Mouse (Mus musculus) monocyte, adult 2 months (primary cell): ENCODE results near the gene Naa50.

ENCODE experiments used
- DNase-seq, 2 experiments: peaks; one replicate each; pipeline ENCODE4 v3.0.0; 2022; ENCODE audit warnings: low spot score in 2 of 2, low read depth in 1 of 2

Naa50 gene

GRCm38 (mm10) chr16:44139536-44140185 lies at the start of gene Naa50, which contains the start of gene Atp6v1a:
TSS of gene Naa50 (plus strand) at chr16:44139830.
TSS of gene Atp6v1a (minus strand) at chr16:44139705.
- peak; percentile 77 to 83 for DNase-seq

DNA sequence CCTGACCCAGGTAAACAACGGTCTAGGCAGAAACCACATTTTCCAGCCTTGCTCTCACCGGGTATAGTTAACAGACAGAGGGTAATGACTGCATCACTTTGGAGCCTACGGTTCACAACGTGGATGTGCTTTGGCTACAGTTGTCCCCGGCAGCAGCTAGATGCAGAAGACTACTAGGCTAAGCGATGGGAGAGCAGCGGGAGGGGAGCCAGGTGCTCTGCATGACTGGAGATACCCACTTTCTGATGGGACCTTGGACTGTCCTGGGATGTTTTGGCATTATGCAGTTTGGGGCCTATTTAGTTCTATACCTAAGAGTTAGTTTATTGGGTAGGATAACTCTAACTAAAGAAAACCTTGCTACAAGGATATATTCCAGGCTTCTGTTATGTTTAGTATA lies 40.3 kb upstream of the Naa50 start:
- no peak for DNase-seq

DNA sequence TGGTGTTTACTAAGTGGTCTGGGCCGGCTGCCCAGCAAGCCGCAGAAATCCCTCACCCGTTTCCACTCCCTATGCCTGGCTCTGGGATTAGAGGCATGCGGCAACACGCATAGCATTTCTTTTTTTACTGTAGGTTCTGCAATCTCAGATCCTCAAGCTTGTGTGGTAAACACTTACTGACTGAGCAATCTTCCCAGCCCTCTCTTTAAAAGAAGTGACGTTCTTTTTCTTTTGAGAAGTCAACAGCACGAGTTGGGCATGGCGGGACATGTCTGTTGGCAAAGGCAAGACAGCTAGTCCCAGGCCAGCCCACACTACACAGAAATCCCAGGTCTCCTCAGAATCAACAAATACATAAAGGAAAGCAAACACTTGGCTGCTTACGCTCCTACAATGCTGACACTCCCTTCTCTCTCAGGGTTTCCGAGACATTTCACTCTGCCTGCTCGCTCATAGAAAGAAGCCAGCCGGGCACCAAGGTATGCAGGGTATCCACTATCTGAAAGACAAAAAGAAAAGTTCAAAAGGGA lies 38.4 kb upstream of the Naa50 start:
- no peak for DNase-seq

DNA sequence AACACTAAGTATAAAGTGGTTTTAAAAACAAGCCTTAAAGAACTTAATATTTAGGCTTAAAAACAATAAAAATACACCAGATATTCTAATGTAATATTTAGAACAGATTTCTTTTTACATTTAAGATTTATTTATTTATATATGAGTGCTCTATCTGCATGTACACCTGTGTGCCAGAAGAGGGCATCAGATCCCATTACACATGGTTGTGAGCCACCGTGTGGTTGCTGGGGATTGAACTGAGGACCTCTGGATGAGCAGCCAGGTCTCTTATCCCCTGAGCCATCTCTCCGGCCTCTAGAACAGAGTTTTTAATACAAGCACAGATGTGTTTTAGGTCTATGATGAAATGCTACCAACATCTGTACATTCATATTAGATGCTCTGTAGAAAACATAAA lies 36.7 kb upstream of the Naa50 start:
- no peak for DNase-seq

DNA sequence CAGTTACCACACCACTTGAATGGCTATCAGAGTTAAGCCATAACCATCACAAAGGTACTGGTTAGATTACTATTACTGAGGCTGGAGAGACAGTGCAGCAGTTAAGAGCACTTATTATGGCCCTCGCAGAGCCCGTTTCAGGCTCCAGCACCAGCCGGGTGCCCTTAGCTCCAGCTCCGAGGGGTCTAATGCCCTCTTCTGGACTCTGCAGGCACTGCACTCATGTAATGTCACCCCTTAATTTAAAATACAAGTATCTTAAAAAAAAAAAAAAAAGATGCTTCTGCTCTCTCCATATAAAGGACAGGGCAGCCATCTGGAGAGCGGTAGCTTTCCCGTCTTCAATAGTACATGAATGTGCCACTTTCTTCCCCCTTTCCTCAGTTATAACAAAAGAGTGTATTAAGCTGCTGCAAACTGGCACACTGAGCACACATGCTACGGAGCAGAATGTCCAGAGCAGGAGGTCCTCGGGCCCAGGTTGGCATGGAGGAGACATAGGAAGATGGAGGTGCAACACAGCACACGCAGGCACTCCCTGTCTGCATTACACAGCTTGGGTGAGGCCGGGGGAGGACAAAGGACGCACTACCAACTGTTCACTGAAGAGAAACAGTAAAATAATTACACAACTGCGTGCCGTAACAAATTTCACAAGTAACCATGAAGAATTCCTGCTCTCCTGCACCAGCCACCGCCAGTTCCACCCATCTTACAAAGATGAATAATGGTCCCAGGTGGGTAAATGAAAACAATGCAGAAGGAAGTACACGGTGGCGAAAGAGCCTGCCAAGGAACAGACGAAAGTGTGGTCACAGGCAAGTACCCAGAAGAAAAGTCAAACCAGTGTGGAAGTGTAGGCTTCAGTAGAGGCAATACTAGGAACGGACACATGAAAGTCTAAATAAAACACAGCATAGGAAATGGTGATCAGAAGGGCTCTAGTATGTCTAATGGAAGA lies 35.5 kb upstream of the Naa50 start:
- no peak for DNase-seq

DNA sequence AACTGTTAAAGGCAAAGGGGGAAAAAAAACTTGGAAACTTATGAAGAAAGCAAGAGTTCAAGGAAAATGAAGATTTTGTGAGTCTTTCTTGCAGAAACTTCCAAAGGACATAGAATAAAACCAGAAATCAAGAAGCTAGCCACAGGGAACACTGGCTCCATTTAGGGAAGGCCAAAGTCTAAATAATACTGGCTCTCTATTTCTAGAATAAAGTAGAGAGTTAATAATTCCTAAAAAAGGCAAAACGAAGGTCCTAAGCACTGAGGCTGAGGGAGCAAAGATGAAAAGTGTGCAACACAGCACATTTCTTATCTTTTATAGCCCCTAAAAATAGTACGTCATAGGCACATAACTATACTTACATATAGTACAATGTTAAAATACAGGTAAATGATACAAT lies 34.4 kb upstream of the Naa50 start:
- no peak for DNase-seq

- DNase-seq, result no peak
Measured at GRCm38 (mm10) chr16:44109002-44109401, 30.6 kb upstream of the Naa50 start.

- DNase-seq, result no peak
Measured at GRCm38 (mm10) chr16:44119753-44120501, 19.7 kb upstream of the Naa50 start.

DNA sequence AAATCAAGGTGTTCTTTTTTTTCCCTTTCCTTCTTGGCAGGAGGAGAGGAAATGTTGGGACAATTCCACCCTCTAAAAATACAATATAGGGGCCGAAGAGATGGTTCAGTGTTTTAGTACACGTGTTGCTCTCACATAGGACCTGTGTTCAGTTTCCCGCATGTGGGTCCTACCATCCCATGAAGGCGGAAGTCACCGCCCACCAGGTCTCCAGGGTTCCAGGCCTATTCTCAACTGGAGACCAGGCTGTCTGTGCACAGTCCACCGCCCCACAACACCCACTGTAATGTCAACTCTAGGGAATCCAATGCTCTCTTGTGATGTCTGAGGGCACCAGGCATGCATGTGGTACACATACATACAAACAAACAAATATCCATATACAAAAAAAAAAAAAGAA lies 17.5 kb upstream of the Naa50 start:
- no peak for DNase-seq

DNA sequence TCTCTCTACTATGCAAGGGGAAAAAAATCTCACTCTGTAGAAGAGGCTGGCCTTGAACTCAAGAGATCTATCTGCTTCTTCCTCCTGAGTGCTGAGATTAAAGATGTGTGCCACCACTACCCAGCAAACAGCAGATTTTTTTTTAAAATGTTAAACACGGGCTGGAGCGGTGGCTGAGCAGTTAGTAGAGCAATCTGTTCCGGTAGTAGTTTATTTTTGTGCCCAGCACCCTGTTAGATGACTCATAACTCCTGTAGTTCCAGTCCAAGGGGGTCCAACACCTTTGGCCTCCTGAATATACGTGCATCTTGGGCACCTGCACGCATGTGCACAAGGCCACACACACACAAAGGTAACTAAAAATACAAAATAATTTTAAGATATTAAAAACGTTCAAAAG lies 17.1 kb upstream of the Naa50 start:
- no peak for DNase-seq

- DNase-seq, result no peak
Measured at GRCm38 (mm10) chr16:44122982-44123725, 16.5 kb upstream of the Naa50 start.

DNA sequence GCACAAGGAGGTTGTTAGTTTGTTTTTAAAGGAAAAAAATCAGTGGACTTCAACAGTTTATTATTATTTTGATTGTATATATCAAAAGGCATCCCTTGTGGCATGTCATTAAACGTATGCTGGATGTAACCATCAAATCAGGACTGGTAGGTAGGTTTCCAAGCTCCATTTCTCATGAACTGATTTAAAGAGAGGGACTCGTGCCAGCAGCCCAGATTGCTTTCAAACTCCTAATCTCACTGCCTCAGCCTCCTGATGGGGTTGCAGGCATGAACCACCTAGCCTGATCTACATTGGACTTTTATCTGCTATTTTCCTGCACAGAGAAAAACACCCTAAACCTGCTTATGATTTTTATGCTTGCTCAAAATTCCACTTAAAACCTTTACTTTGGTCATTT lies 15.8 kb upstream of the Naa50 start:
- no peak for DNase-seq

DNA sequence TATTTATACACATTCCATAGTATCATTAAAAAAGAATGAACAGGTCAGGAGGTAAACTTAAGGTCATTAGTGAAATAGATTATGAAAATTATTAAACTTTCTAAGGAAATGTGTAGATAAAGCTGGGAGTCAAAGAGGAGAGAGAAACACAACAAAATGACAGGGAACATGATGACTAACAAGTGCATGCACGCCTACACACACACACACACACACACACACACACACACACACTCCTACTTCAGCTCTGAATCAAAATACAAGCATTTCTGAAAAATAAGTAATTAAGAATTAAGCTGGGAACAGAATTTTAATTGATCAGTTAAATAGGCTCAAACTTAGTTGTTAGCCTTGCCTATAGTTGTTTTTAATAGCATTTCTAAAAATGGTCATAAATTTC lies 14.9 kb upstream of the Naa50 start:
- no peak for DNase-seq

DNA sequence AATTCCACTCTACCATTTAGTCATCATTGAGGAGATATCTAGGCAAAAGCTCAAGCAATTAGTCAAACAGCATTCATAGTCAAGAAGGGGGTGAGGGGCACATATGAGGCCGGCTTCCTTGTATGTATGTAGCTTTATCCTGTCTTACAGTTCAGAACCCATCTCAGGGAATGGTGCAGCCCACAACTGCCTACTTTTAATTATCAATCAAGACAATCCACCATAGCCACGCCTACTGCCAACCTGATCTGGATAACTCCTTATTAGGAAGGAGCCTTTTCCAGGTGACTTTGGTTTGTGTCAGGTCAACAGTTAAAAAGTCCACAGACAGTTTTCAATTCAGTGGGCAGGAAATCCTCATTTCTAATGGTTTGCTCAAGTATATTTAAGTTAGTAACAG lies 14.2 kb upstream of the Naa50 start:
- no peak for DNase-seq

DNA sequence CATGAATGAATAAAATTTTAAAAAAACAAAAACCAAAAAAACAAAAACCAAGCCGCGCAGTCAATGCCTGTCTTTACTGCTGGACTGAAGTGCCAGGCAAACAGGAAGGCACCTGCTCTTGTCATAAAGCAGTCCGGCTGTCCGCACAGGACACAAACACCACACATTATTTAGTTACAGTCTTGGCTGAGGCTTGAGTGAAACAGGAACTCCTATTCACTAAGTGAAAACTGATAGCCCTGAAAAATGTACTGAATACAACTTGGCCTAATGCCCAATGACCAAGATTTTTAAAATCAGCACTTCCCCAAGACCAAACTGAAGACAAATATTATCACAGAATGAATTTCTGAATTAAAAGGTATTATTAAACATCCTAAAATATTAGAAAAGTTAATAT lies 13.2 kb upstream of the Naa50 start:
- no peak for DNase-seq

GRCm38 (mm10) chr16:44132300-44132699 lies 7.3 kb upstream of the Naa50 start:
- DNase-seq, result no peak

- no peak for DNase-seq
Measured at GRCm38 (mm10) chr16:44133187-44133586, 6.4 kb upstream of the Naa50 start.

GRCm38 (mm10) chr16:44136511-44137021 lies 3.1 kb upstream of the Naa50 start:
- DNase-seq, result no peak

GRCm38 (mm10) chr16:44138377-44138978 lies 1.2 kb upstream of the Naa50 start:
- DNase-seq, result peak in 1 of 2 experiments; percentile 13

DNA sequence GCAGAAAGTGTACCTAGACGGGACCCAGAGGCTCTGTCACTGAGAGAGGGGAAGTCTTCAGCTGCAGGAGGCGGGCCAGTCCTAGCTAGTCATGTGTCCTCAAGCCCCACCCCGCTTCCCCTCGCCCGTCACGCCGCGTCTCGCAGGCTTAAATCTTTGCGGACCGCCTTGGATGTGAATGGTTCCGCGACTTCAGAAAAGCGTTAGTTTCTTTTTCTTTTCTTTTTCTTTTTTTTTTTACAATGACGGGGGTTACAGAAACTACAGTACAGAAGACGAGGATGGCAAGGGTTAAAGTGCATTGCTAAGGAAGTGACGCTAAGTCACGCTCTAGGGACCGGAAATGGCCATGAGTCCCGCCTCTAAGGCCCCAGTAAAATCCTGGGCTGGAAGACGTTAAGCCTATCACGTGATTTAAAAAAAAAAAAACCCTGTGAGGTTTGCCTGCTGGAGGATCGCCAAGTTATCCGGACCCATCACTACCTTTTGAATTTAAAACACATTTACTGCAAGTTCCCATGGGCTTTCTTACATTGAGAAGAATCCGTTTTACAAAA lies 573 bp upstream of the Naa50 start:
- DNase-seq, result peak; percentile 68 to 82
